Mouse (Mus musculus): ENCODE data around the gene Cox7a1.

- TF ChIP-seq NELFE (IDR thresholded peaks at IDR 0.05; ENCODE audit: low read depth, low read length) (no peak), E2F4 (IDR thresholded peaks at IDR 0.05; ENCODE audit: insufficient replicate concordance, low read depth, low read length) (no peak), POLR2A (IDR thresholded peaks at IDR 0.05; ENCODE audit: low read depth, low read length) (no peak), ZKSCAN1 (IDR thresholded peaks at IDR 0.05; ENCODE audit: borderline replicate concordance, low read depth, low read length) (no peak), CTCF (conservative IDR thresholded peaks at IDR 0.05 in 1 of 2, IDR thresholded peaks at IDR 0.05 in 1 of 2; ENCODE audit: low read depth in 2 of 2, low read length in 2 of 2) (no peak), MXI1 (IDR thresholded peaks at IDR 0.05; ENCODE audit: low read depth, low read length) (no peak), BHLHE40 (IDR thresholded peaks at IDR 0.05; ENCODE audit: low read depth, low read length) (no peak)
These were observed 29.9 kb downstream of the Cox7a1 start for GRCm38 (mm10) chr7:30213881-30214280.
